Mouse (Mus musculus): Measurements from ENCODE around the gene Mettl16. TPM values are rescaled to one million over a fixed set of nuclear protein-coding genes. Genes with fewer than 3 reads are reported as not detected.

The Mettl16 gene
- polyA plus RNA-seq, 1 experiment from 2014 or later: 57.7 TPM

GRCm38 (mm10) chr11:74863471-74863870 lies 92.8 kb downstream of the Mettl16 start:
- Histone ChIP-seq H3K9ac (ENCODE audit: low read depth, low read length) (no peak overlapping the region), H3K27ac (ENCODE audit: low read depth, low read length) (no peak overlapping the region)

GRCm38 (mm10) chr11:74864421-74864820 lies 93.8 kb downstream of the Mettl16 start:
- Histone ChIP-seq H3K9ac (ENCODE audit: low read depth, low read length) (no peak overlapping the region), H3K4me1 (replicated peaks; ENCODE audit: control insufficient read depth, insufficient read depth, low read length) (no peaks in the 10 kb centered on the region), H3K4me3 (ENCODE audit: low read depth, low read length) (no peak overlapping the region), H3K4me2 (no peak overlapping the region), H3K27me3 (replicated peaks; ENCODE audit: control insufficient read depth, insufficient read depth, low read length) (no peaks in the 10 kb centered on the region), H3K9me3 (ENCODE audit: control insufficient read depth, low read length) (no peaks in the 10 kb centered on the region), H3K27ac (ENCODE audit: low read depth, low read length) (no peak overlapping the region), H3K36me3 (ENCODE audit: control insufficient read depth, insufficient read depth, low read length) (peaks cover 5% of the 10 kb centered on the region; the same call in 1 of the 2 replicates)
- DNase-seq (ENCODE audit: low spot score): no peak
- no peak for ATAC-seq (replicated peaks; ENCODE audit: low FRiP score)
- 84% methylated on average over 9 of the region's 9 CpGs for WGBS

More at GRCm38 (mm10) chr11:74863471-74863870, 92.8 kb downstream of the Mettl16 start:
- H3K9me3 ChIP-seq (ENCODE audit: control insufficient read depth, low read length): no peaks in the 10 kb centered on the region
- H3K4me2 ChIP-seq: no peak overlapping the region
- H3K36me3 ChIP-seq (ENCODE audit: control insufficient read depth, insufficient read depth, low read length): peaks cover 5% of the 10 kb centered on the region; the same call in 1 of the 2 replicates
- no peaks in the 10 kb centered on the region for H3K27me3 ChIP-seq (replicated peaks; ENCODE audit: control insufficient read depth, insufficient read depth, low read length)
- no peak overlapping the region for H3K4me3 ChIP-seq (ENCODE audit: low read depth, low read length)
- WGBS: 19% methylated on average over 11 of the region's 11 CpGs
- ATAC-seq (replicated peaks; ENCODE audit: low FRiP score): no peak
- H3K4me1 ChIP-seq (replicated peaks; ENCODE audit: control insufficient read depth, insufficient read depth, low read length): no peaks in the 10 kb centered on the region
- no peak for DNase-seq (ENCODE audit: low spot score)

GRCm38 (mm10) chr11:74865252-74865651 lies 94.6 kb downstream of the Mettl16 start:
- no peak overlapping the region for H3K27ac ChIP-seq (ENCODE audit: low read depth, low read length)
- ATAC-seq (replicated peaks; ENCODE audit: low FRiP score) (no peak), DNase-seq (ENCODE audit: low spot score) (no peak)
- WGBS: 79% methylated on average over 9 of the region's 9 CpGs
- H3K4me2 ChIP-seq: no peak overlapping the region
- H3K9me3 ChIP-seq (ENCODE audit: control insufficient read depth, low read length): no peaks in the 10 kb centered on the region
- H3K4me1 ChIP-seq (replicated peaks; ENCODE audit: control insufficient read depth, insufficient read depth, low read length): no peaks in the 10 kb centered on the region
- H3K36me3 ChIP-seq (ENCODE audit: control insufficient read depth, insufficient read depth, low read length): peaks cover 5% of the 10 kb centered on the region; the same call in 1 of the 2 replicates
- H3K9ac ChIP-seq (ENCODE audit: low read depth, low read length): no peak overlapping the region
- H3K27me3 ChIP-seq (replicated peaks; ENCODE audit: control insufficient read depth, insufficient read depth, low read length): no peaks in the 10 kb centered on the region
- no peak overlapping the region for H3K4me3 ChIP-seq (ENCODE audit: low read depth, low read length)

GRCm38 (mm10) chr11:74866640-74867039 lies 96.0 kb downstream of the Mettl16 start:
- 80% methylated on average over 4 of the region's 4 CpGs for WGBS
- Histone ChIP-seq H3K9ac (ENCODE audit: low read depth, low read length) (no peak overlapping the region), H3K4me3 (ENCODE audit: low read depth, low read length) (no peak overlapping the region), H3K27me3 (replicated peaks; ENCODE audit: control insufficient read depth, insufficient read depth, low read length) (no peaks in the 10 kb centered on the region), H3K9me3 (ENCODE audit: control insufficient read depth, low read length) (no peaks in the 10 kb centered on the region), H3K27ac (ENCODE audit: low read depth, low read length) (no peak overlapping the region), H3K36me3 (ENCODE audit: control insufficient read depth, insufficient read depth, low read length) (peaks cover 5% of the 10 kb centered on the region; the same call in 1 of the 2 replicates), H3K4me1 (replicated peaks; ENCODE audit: control insufficient read depth, insufficient read depth, low read length) (no peaks in the 10 kb centered on the region), H3K4me2 (no peak overlapping the region)
- DNase-seq (ENCODE audit: low spot score): no peak
- no peak for ATAC-seq (replicated peaks; ENCODE audit: low FRiP score)

- no peak for ATAC-seq (replicated peaks; ENCODE audit: low FRiP score)
- H3K4me2 ChIP-seq: no peak overlapping the region
- no peak for DNase-seq (ENCODE audit: low spot score)
- WGBS: 85% methylated on average over 2 of the region's 2 CpGs
- no peak overlapping the region for H3K4me3 ChIP-seq (ENCODE audit: low read depth, low read length)
- no peak overlapping the region for H3K27ac ChIP-seq (ENCODE audit: low read depth, low read length)
- peaks cover 5% of the 10 kb centered on the region; the same call in 1 of the 2 replicates for H3K36me3 ChIP-seq (ENCODE audit: control insufficient read depth, insufficient read depth, low read length)
- no peak overlapping the region for H3K9ac ChIP-seq (ENCODE audit: low read depth, low read length)
- no peaks in the 10 kb centered on the region for H3K9me3 ChIP-seq (ENCODE audit: control insufficient read depth, low read length)
- no peaks in the 10 kb centered on the region for H3K27me3 ChIP-seq (replicated peaks; ENCODE audit: control insufficient read depth, insufficient read depth, low read length)
- no peaks in the 10 kb centered on the region for H3K4me1 ChIP-seq (replicated peaks; ENCODE audit: control insufficient read depth, insufficient read depth, low read length)
Measured at GRCm38 (mm10) chr11:74867181-74867580, 96.6 kb downstream of the Mettl16 start.

- H3K9me3 ChIP-seq (ENCODE audit: control insufficient read depth, low read length): no peaks in the 10 kb centered on the region
- no peaks in the 10 kb centered on the region for H3K27me3 ChIP-seq (replicated peaks; ENCODE audit: control insufficient read depth, insufficient read depth, low read length)
- DNase-seq (ENCODE audit: low spot score) (no peak), ATAC-seq (replicated peaks; ENCODE audit: low FRiP score) (no peak)
- no peak overlapping the region for H3K4me3 ChIP-seq (ENCODE audit: low read depth, low read length)
- no peak overlapping the region for H3K4me2 ChIP-seq
- H3K9ac ChIP-seq (ENCODE audit: low read depth, low read length): no peak overlapping the region
- no peak overlapping the region for H3K27ac ChIP-seq (ENCODE audit: low read depth, low read length)
- WGBS: 86% methylated on average over 13 of the region's 13 CpGs
- peaks cover 5% of the 10 kb centered on the region; the same call in 1 of the 2 replicates for H3K36me3 ChIP-seq (ENCODE audit: control insufficient read depth, insufficient read depth, low read length)
- H3K4me1 ChIP-seq (replicated peaks; ENCODE audit: control insufficient read depth, insufficient read depth, low read length): no peaks in the 10 kb centered on the region
Measured at GRCm38 (mm10) chr11:74868046-74868760, 97.6 kb downstream of the Mettl16 start.

GRCm38 (mm10) chr11:74869603-74870002 lies 99.0 kb downstream of the Mettl16 start:
- Histone ChIP-seq H3K9me3 (ENCODE audit: control insufficient read depth, low read length) (no peaks in the 10 kb centered on the region), H3K4me2 (no peak overlapping the region), H3K9ac (ENCODE audit: low read depth, low read length) (no peak overlapping the region), H3K4me3 (ENCODE audit: low read depth, low read length) (no peak overlapping the region), H3K36me3 (ENCODE audit: control insufficient read depth, insufficient read depth, low read length) (peaks cover 5% of the 10 kb centered on the region; the same call in 1 of the 2 replicates), H3K27ac (ENCODE audit: low read depth, low read length) (no peak overlapping the region), H3K27me3 (replicated peaks; ENCODE audit: control insufficient read depth, insufficient read depth, low read length) (no peaks in the 10 kb centered on the region), H3K4me1 (replicated peaks; ENCODE audit: control insufficient read depth, insufficient read depth, low read length) (no peaks in the 10 kb centered on the region)
- WGBS: 82% methylated on average over 6 of the region's 6 CpGs
- DNase-seq (ENCODE audit: low spot score): no peak
- ATAC-seq (replicated peaks; ENCODE audit: low FRiP score): no peak

- no peak for ATAC-seq (replicated peaks; ENCODE audit: low FRiP score)
- H3K4me3 ChIP-seq (ENCODE audit: low read depth, low read length): no peak overlapping the region
- no peak for DNase-seq (ENCODE audit: low spot score)
- no peaks in the 10 kb centered on the region for H3K27me3 ChIP-seq (replicated peaks; ENCODE audit: control insufficient read depth, insufficient read depth, low read length)
- no peaks in the 10 kb centered on the region for H3K4me1 ChIP-seq (replicated peaks; ENCODE audit: control insufficient read depth, insufficient read depth, low read length)
- H3K9ac ChIP-seq (ENCODE audit: low read depth, low read length): no peak overlapping the region
- no peak overlapping the region for H3K27ac ChIP-seq (ENCODE audit: low read depth, low read length)
- H3K9me3 ChIP-seq (ENCODE audit: control insufficient read depth, low read length): no peaks in the 10 kb centered on the region
- H3K36me3 ChIP-seq (ENCODE audit: control insufficient read depth, insufficient read depth, low read length): peaks cover 5% of the 10 kb centered on the region; the same call in 1 of the 2 replicates
- WGBS: 78% methylated on average over 4 of the region's 4 CpGs
- no peak overlapping the region for H3K4me2 ChIP-seq
Measured at GRCm38 (mm10) chr11:74870544-74870943, 99.9 kb downstream of the Mettl16 start.

All from liver, embryonic 11.5 days (tissue).